Mouse (Mus musculus) thymus, postnatal 36 days (tissue): ENCODE data around the gene Pemt.

Source experiments
- DNase-seq, 2 experiments: peaks; one replicate each; pipeline ENCODE4 v3.0.0; 2022; ENCODE audit warnings: mixed read lengths in 2 of 2

Pemt gene

DNA sequence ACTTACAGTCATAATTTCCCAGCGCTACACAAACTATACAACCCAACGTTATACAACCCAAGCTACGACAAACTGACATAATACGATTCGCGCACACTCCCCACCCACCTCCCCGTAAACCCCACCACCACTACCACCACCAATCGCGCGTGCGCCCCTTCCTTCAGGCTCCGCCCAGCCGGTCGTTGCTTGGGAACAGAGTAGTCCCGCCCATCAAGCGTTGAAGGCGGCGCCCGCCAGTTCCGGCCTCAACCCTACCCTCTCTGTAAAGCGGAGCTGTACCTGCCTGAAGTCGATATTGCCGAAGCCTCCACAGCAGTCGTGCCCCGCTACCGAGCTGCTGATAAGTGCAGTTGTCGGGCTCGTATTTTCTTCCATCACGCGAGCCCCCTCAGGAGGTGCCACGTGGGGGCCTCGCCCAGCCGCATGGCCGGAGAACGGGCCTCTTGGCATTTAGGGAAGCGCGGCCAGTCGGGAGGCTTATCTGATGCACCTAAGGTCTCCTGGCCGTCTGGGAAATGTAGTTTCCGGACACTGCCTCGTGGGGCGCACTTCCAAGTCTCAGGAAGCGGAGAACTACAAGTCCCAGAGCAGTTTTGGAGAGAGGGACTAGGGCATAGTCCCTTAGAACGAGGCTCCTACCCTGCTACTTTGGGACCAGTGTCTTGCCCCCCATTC, at the start of gene Pemt:
Pemt (minus strand) TSS at position 432 of the 678 bp plus-strand sequence.
- DNase-seq, result peak; percentile 95 to 96

DNA sequence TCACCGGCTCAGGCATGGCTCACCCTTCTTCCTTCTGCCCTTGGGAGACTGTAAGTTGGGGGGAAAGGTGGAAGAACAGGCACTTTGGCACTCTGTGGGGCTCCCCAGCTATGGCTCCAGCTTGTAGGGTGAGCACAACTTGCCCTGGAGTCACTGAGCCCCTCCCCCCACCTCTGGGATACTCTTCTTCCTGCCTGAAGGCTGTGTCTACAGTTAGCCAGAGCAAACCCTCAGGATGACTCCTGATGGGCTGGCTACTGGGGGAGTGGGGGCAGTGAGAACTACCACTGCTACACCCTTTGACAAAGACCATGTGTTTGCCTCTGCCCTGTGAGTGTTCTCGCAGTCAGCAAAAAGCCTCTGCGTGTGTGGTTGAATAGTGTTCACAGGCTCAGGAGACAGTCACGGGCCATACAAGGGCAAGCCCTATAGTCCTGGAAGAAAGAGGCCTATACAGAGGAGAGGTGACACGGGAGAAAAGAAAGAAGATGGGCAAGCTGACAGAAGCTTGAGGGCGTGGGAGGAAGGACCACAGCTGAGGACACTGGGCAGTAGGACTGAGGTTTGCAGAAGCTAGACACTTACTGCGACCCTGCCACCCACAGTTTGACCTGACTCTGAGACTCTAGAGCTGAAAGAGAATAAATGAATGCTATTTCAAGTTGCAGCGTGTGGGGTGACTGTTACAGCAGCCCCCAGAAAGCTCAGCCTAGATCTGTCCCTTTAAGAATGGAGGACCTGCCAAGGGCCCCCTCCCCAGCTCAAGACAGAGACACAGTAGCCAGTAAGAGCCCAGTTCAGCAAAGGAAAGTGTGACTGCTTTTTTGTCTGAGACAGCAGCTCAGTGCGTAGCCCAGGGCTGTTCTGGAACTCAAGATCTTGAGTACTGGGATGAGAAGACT, 48.9 kb upstream of the Pemt start:
- no peak for DNase-seq

DNA sequence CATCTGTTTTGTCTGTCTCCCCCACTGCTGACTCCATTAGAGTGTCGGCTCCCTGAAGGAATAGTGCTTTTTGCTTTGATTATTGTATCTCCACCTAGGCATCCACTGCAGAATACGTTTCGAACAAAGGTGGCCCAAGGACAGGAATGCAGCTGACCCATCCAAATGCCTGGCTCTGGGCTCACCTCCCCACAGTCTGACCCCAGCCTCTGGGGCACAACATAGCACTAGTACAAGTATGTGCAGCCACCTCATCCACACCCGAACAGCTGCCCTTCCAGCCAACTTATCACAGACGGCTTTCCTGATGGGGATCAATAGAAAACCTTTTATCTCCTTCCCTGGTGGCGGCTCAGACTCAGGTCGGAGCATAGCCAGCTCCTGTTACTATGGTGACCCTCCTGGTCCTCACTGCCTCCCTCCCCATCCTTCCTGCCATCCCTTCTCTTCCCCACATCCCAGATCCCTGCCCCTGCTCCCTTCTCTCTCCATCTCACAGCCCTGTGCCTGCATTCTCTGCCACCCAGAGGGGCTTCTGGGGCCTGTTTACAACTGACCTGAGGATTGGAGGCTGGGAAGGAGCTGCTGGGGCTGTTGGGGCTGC, 47.8 kb upstream of the Pemt start:
- no peak for DNase-seq

DNA sequence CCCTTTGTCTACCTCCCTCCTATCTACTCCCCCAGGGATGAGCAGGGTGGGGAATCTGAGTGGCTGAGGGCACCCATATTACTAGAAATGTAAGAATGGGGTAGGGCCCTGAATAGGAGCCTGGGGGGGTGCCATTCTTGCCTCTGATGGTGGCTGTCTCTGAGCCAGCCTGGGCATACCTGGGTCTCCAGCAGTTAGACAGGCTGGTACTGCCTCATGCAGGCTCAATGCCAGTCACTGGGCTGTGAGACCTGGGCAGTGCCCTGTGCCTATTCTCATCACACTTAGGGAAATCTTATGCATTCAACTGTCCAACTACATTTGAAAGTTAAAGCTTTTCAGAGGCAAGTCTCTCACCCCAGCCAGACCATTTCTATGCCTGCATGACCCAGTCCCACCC, 46.9 kb upstream of the Pemt start:
- DNase-seq, result no peak

DNA sequence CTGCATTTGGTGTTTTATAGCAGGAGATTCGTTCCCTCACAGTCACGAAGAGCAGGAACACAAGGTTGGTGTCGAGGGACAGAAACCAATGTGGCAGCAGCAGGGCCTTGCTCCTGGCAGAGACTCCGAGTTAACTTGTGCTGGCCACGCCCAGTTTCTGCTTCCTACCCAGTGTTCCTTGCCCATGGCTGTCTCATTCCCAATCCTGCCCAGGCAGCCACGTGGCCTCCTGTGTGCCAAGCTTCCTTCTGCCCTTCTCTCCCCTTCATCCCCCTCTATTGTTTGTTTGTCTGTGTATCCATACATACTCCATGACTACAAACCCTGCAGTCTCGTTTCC, 45.1 kb upstream of the Pemt start:
- no peak for DNase-seq

DNA sequence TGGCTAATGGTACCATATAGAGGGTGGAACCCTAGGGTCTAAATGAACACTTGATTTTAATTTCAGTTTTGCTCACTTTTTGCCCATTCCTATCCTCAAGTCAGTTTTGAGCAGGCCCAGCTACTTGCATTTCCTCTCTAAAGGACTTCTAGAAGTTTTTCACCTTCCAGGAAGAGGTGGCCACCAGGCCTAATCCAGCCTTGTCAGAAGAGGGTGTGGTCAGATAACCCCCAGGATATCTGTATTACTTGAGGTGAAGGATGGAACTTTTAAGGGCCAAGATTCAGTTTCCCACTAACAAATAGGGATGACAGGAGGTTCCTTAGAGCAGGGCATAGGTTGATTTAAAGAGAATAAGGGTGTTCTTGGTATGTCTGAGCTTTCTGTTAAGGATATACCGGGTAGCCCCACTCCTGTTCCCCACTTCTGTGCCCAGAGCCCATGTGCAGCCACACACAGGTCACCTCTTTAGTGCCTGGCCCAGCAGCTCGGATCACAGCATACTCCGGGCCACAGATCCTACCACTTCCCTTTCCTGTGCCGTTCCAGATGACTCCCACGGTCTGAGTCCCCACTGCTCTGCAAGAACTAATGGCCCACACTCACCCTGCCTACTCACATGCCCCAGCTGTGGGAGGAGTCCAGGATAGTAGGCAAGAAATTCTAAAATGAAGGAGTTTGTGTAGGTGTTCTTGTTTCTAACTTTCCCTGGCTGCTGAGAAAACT, 44.6 kb upstream of the Pemt start:
- DNase-seq, result no peak

DNA sequence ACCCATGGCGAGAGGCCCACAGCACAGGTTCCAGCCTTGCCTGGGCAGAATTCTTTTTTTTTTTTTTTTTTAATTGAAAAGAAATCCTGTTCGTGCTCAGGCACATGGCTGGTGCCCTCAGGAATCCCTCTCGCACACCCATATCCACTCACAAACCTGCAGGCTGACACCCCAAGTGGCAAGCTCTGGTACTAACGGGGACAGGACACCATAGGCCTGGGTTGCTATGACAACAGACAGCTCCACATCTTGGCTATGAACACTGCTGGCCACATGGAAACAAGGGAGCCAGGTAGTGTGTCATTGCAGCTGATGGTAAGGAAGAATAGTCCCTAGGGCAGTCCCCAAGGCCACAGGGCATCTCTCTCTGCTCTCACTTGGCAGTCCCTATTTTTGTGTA, 42.7 kb upstream of the Pemt start:
- peak in 1 of 2 experiments; percentile 39 for DNase-seq

DNA sequence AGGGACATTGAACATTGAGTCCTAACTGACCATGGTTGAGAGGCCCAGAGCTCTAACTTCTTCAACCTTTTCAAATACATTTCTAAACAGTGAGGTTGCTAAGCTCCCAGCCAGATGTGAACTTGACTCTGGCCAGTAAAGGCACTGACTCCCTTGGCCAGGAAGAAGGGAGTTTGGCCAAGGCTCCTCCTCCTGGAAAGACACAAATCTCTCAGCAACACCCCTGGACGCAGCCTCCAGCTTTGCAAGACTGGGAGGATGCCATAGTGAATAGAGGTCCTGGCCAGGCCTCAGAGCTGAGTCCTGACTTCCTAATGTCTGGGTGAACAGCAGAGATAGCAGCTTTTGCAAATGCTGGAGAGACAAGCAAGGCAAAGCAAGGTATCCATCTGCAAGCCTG, 40.4 kb upstream of the Pemt start:
- no peak for DNase-seq

DNA sequence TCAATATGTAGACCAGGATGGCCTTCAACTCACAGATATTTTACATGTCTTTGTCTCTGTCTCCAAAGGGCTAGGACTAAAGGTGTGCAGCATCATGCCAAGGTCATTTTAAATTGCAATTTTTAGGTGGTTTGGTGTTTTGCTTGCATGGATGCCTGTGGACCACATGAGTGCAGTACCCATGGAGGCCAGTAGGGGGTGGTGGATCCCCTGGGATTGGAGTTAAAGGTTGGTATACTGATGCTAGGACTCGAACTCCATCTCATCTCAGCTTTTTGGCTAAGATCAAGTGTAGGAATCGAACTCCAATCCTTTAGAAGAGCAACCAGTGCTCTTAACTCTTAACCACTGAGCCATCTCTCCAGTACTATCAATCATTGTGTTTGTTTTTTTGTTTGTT, 38.3 kb upstream of the Pemt start:
- peak; percentile 75 to 83 for DNase-seq

DNA sequence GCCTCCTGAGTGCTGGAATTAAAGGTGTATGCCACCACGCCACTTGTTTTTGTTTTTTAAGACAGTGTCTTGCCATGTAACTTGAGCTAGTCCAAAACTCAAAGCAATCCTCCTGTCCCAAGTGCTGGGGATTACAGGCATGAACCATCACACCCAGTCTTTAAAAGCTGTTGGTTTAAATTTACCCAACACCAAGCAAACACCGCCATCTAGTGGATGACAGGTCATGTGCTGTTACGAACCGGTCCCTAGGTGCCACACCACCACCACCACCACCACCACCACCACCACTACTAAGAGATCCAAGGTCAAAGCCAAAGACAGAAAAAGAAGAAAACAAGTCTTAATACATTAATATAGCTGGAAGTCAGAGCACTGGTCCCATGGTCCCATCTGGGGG, 30.5 kb upstream of the Pemt start:
- DNase-seq, result peak; percentile 55 to 63

DNA sequence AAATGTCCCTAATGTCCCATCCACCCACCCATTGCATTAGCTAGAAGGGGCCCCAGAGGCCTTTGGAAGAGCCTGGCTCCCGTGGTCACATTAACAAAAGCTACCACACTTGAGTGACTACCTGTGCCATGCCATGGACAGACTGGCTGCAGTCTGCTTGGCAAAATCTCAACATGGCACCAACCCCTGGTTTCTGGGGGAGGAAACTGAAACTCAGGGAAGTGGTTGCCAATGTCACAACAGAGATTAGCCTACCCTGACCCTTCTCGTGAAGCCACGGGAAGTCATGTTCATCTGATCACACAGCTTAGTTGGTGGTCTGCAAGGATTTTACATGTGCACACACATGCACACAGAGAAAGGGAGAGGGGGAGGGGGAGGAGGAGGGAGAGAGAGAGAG, 29.9 kb upstream of the Pemt start:
- DNase-seq, result no peak

DNA sequence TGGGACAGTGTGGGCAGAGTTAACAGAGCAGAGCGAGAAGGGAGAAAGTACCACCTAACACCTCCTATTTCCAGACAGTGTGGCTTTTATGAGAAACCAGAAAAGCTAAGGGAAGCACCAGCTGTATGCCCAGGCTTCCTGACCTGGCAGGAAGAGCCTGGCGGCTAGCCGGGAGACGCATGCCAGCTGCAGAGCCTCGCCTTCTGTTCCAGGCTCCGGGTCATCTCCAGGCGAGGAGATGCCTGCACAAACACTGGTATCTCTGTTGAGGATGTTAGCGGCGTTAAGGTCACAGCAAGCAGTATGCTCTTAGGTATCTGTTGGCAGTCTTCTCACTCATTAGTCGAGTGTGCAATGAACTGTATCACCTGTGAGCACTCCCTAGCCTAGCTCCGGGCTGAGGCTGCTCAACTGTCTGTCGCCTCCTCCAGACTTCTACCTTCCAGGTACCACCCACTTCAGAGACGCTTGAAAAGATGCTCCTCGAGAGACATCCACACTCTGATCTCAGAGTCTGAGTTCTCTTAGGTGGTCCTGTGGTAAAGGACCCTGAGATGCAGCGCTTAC, 27.7 kb upstream of the Pemt start:
- DNase-seq, result no peak

DNA sequence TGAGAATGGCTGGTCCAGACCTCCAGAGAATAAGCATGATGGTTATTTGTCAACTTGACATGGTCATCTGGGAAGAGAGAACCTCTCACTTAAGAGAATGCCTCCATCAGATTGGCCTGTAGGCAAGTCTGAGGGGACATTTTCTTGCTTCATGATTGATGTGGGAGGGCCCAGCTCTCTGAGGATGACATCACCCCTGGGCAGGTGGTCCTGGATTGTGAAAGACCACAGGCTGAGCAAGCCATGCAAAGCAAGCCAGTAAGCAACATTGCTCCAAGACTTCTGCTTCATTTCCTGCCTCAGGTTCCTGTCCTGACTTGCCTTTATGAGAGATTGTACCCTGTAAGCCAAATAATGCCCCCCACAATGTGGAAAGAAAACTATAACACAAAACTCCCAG, 26.8 kb upstream of the Pemt start:
- no peak for DNase-seq

DNA sequence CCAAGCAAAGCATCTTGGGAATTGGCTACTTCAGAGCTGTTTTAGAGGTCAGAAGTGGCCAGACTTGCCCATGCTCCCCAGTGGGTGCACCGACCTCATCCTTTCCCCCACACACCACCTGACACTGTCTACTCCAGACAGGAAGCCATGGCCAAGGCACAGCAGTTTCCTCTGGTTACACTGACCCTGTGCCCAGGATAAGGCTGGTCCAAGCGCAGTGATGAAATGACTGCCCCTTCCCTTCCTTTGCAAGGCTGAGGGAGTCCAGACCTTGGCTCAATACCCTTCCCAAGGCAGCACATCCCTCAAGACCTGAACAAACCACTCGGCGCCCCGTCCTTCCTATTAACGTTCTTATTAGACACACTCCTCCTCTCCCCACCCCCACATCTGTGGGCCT, 24.9 kb upstream of the Pemt start:
- DNase-seq, result no peak

DNA sequence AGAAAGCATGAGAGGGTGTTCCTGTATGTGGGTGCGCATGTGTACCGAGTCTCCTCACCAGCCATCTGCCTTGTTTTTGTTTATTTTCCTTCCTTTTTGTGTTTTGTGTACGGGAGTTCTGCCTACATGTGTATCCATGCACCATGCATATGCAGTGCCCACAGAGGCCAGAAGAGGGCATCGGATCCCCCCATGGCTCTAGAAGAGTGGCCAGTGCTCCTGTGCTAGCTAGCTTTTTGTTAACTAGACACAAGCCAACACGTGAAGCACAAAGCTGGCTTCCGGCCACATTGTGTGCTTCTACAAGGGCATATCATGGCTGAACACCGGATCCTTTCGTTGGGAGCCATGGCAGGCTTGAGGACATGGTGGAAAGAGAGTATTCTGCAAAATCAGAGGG, 24.3 kb upstream of the Pemt start:
- DNase-seq, result peak; percentile 58 to 61

DNA sequence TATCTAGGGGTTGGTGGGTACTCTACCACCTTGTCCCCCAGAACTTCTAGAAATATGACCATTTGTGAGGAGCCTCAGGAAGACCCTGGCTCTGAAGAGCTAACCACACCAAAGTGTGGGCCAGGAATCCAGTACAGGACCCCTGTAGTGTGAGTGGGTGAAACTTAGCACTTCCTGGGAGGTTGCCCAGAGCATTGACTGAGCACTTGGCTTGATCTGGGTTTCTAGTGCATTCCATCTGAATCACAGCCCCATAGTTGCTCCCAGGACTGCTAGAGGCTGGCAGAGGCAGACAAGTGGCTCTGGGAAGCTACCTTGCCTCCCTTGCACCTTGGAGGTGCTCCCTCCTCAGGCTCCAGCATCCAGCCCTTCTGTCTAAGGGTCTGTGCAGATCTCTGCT, 22.3 kb upstream of the Pemt start:
- DNase-seq, result no peak

DNA sequence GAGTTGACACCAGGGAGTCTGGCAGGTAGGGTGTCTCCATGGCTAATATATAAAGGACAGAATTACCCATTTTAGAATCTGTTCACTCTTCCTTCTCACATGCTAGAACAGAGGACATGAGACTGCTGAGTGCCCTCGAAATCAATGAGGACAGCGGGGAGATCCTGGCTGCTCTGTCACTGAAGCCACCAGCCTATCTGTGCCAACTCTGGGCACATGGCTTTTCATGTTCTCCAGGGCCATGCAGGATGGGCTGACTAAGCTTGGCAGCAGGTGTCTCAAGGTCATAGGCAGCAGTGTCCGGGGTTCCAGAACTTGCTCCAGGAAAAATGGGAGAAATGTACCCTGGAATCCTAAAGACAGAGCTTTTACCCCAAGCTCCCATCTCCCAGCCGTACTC, 21.4 kb upstream of the Pemt start:
- no peak for DNase-seq

DNA sequence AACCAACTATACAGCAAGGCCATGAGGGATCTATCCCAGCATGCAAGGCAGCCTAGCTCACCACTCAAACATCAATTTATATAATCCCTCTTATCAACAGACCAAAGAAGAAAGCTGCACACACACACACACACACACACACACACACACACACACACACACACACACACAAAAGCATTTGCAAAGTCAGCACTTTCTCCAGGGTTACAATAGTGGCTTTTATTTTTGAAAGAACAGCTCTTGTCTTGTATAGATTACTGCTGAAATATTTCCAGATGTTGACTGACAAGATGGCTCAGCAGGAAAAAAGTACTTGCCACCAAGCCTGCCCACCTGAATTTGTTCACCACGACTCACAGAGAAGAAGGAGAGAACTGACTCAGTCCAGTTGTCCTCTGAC, 19.0 kb upstream of the Pemt start:
- no peak for DNase-seq

DNA sequence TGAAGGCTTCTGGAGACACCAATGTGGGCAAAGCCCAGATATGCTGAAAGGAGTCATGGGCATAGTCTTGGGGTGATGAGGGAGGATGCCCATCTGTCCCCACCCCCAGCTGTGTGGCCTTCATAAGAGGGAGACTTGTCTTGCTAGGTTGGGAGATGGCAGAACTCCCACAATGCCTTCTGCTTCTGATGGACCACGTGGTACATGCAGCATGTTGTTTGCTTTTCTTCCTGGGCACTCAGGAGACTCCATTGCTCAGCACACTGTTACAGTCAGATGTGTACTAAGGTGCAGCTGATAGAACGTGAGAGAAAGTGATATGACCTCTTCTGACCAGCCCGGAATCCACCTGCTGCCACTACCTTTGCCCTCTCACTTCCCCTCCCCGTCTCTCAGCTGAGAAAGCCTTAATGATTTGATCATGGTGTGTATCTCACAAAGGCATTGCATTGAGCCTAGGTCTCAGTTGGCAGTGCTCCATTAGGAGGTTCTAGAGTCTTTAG, 15.3 kb upstream of the Pemt start:
- DNase-seq, result no peak

DNA sequence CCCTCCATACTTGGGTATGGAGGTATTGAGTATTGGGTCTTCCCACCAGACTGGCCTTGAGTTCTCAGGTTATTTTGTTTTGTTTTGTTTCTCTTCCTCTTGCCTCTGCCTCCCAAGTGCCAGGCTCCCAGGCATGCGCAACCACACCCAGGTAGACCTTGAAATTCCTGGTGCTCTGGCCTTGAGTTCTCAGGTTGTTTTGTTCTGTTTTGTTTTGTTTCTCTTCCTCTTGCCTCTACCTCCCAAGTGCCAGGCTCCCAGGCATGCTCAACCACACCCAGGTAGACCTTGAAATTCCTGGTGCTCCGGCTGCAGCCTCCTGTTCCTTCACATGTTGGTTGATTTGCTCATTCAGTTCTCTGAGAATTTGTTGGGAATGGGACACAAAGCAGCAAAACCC, 13.7 kb upstream of the Pemt start:
- no peak for DNase-seq

DNA sequence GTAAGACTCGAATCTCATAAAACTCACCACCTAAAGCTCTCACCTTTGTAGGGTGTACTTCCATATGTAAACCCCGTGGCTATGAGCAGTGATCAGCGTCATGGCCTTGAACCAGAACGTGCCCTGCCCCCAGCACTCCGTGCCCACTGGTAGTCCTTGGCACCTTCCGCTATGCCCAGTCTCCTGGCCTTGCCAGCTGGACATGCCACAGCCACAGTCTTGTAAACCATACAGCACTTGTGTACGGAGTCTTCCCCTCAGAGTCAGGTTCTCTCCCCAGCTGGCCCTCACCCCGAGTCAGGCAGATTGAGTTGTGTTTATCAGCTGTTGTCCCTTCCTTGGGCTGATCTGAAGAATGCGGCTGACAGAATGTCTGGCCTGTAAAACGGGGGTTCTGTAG, 12.2 kb upstream of the Pemt start:
- no peak for DNase-seq

DNA sequence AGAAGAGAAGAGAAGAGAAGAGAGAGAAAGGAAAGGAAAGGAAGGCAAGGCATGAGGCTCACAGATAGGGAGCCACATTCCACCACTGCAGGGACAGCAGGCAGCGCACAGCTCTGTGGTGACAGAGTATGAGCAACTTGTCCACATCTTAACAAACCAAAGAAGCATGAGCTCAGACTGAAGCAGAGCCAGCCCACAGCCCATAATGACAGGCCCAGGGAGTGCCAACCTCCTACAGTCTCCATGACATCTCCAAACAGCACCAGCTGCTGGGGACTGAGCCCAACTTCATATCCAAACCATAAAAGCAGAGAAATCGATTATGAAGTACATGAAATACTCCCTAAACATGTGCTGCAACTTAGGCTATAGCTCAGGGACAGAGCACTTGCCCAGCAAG, 11.7 kb upstream of the Pemt start:
- DNase-seq, result no peak

DNA sequence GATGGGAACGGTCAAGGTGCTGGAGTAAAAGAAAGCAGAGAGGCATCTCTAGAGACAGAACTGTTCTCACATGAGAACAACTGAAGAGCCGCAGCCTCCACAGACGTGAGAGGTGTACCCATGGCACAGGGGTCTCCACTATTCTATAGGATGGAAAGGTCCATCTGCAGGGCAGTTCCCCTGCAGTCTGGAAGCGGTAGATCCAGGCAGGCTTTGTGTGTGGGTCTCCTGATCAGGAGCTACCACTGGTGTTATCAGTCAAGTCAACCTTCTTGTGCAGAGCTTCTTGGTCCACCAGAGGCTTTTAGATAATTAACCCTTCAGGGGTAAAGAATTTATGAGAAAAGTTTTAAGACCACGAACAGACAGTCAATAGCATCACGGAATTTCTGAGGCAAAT, 10.2 kb upstream of the Pemt start:
- no peak for DNase-seq
